Mouse (Mus musculus) G1E-ER4 (cell line): ENCODE data around the gene Eno4. TPM values are rescaled to one million over a fixed set of nuclear protein-coding genes. Genes with fewer than 3 reads are reported as not detected.

Experiments used
- GATA1 ChIP-seq: IDR thresholded peaks from one replicate; pipeline ENCODE4 v1.8.0; 2012; ENCODE audit warnings: low read length, inconsistent platforms
- polyA plus RNA-seq: library from polyadenylated mRNA; stranded (reverse); fragments of >175 nt; gene quantifications from 2 replicates; pipeline ENCODE4 v1.2.3, GENCODE M21; 2012

The Eno4 gene
- polyA plus RNA-seq, 1 experiment: 0.22 TPM

GRCm38 (mm10) chr19:58952236-58952635, 9.0 kb downstream of the Eno4 start:
- no peak for TF ChIP-seq GATA1

- no peak for TF ChIP-seq GATA1
These were observed 11.6 kb downstream of the Eno4 start for GRCm38 (mm10) chr19:58954779-58955178.

GRCm38 (mm10) chr19:58963011-58963410, 19.8 kb downstream of the Eno4 start:
- TF ChIP-seq GATA1: no peak

GRCm38 (mm10) chr19:58968731-58969506, 25.7 kb downstream of the Eno4 start:
- no peak for TF ChIP-seq GATA1

DNA sequence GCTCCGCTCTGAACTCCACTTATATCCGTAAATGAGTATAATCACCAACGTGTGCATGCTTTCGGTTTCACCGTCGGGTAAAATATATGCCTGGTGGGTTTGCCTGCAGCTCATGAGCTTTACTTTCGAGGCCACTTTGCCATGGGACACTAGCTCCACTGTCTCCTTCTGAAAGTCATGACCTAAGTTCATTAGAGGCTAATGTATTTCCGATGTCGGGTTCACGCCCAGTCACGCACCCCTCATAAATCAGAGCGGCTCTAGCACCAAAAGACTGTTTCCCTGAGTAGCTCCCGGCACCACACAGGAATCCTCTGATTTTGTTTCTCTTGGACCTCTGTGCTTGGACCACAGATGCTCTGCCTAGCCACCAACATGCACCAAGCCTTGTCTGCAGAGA, 27.6 kb downstream of the Eno4 start:
- no peak for TF ChIP-seq GATA1

DNA sequence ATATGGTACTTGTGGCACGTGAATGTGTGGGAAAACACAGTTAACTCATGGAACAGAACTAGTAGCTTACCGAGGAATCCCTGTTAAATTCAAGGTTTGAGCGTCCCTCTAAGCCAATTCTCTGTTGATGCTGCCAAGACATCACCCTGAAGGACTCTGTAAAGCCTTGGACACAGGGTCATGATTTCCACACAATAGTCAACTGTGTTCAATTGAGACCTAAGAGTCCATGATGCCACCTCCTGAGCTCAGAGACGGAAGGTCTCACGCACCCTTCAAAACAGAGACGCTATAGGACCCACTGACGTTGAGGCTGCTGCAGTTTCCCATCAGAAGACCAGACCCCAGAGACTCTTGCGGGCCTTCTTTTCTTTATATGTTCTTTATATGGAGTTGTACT, 30.9 kb downstream of the Eno4 start:
- TF ChIP-seq GATA1: no peak

DNA sequence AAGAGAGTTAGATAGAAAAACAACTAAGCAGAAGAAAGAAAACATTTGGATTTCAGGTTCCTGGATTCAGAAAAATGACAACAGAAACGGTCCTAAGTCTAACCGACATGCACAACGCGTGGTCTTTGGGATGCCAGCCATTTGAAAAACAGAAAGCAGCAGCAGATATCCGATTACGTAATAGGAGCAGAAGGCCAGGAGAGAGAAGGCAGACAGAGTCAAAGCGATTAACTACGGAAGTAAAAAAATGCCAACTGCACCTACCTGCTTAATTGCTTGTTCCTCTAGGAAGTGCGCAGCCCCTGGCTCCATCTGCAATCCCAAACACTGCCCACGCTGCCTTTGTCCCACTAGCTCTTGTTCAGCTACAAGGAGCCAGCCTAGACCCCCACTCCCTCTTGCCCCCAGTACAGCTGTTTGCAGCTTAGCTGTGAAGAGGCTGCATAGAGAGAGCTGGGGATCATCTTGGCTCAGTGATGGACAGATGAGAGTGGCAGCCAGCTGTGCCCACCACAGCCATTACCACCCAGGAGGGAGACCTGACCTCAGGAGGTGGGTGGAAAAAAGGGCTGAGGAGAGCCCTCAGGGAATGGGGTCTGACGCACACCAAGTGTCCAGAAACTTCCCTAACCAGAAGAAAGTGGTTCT, 32.1 kb downstream of the Eno4 start:
- TF ChIP-seq GATA1: no peak

GRCm38 (mm10) chr19:58978401-58979171, 35.4 kb downstream of the Eno4 start:
- TF ChIP-seq GATA1: no peak

DNA sequence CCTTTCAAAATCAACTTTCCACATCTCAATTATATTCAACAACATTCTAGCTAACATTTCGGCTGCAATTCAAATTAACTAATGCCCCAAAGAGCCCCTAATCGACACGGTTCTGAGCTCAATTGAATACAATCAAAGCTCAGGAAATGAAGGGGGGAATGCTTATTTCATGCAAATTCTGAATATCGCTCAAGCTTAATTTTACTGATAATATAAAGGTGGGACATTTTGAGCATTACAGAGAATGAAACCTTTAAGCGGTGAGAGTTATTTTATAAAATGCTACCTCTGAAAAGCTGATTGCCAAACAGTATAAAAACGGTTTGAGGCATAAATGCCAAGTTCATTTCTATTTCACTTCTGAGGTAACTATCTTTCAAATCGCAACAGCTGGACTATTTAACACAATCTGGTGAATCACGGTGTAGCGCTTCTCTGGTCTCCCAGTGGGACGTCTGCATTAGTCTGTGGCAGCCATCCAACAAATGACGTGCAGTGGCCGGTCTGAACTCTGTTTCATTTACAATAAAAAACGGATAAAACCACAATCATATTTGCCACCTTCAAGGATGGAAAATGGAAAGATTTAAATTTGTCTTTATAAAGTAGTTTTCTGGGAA, 36.3 kb downstream of the Eno4 start:
- no peak for TF ChIP-seq GATA1

DNA sequence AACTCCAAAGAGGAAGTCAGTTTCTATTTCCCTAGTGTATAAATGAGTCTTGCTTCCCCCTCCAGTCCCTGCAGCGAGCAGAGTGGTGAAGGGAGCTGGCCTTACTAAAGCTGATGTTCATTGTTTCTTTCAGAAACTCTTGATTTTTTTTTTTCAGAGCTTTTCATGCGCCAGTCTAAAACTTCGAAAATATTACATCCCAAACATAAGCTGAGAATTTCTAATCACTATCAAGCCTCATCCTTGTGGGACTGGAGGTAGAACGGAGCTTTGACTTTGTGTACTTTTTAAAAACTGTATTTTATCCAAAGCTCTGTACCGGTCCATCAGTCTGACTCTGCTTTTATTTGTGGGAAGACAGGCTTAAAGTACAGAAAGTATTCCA, 36.8 kb downstream of the Eno4 start:
- no peak for TF ChIP-seq GATA1

DNA sequence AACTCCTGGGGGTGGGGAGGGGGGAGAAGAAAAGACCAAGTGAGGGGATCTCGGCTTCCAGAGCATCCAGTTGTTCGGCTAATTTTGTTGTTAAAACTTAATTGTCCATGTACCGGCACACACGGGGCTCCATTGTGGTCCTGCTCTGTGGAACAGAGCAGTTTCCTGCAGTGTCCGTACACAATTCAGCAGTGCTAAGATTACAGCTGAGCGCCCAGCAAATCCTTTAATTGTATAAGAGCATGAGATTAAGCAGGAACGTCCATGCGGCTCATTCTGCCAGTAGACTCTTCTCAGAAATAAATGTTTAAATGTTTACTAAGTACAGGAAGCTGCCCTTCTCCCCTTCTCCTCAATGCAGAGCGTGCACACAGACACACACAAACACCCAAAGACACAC, 38.3 kb downstream of the Eno4 start:
- no peak for TF ChIP-seq GATA1

- no peak for TF ChIP-seq GATA1
These were observed 59.6 kb downstream of the Eno4 start for GRCm38 (mm10) chr19:59002827-59003226.

- TF ChIP-seq GATA1: no peak
These were observed 63.5 kb downstream of the Eno4 start for GRCm38 (mm10) chr19:59006577-59007340.

GRCm38 (mm10) chr19:59010802-59011201, 67.6 kb downstream of the Eno4 start:
- no peak for TF ChIP-seq GATA1

Other genes starting within 250 kb of the Eno4 start
- gene Pnliprp1, start 214.5 kb upstream of the Eno4 start, polyA plus RNA-seq: not detected in 2 replicates
- not detected in 2 replicates for gene Pnliprp2, start 183.7 kb upstream of the Eno4 start, polyA plus RNA-seq
- gene 1700019N19Rik, start 149.0 kb upstream of the Eno4 start, polyA plus RNA-seq: not detected in 2 replicates
- gene Hspa12a, start 229 bp downstream of the Eno4 start, polyA plus RNA-seq: 0.15 TPM in 1 of 2 replicates, not detected in the other
- 0.02 TPM in 1 of 2 replicates, not detected in the other for gene Shtn1, start 132.7 kb downstream of the Eno4 start, polyA plus RNA-seq
- 0.10 TPM in 1 of 2 replicates, not detected in the other for gene Vax1, start 226.6 kb downstream of the Eno4 start, polyA plus RNA-seq